Mouse (Mus musculus) adrenal gland, adult 18-20 months (tissue): Measurements from ENCODE around the gene Glce. TPM values are rescaled to one million over a fixed set of nuclear protein-coding genes. Genes with fewer than 3 reads are reported as not detected.

ENCODE experiments used
- DNase-seq, 2 experiments: peaks; one replicate each; pipeline ENCODE4 v3.0.0; 2021 to 2022; ENCODE audit warnings: low spot score in 2 of 2
- total RNA-seq, 2 experiments: library from RNA; stranded (reverse); gene quantifications; 1 replicate in 1 of 2; 2 replicates in 1 of 2; pipeline ENCODE4 v1.2.3; 2021

The Glce gene
- total RNA-seq, 2 experiments from 2014 or later = 23.1 to 43.1 TPM

DNA sequence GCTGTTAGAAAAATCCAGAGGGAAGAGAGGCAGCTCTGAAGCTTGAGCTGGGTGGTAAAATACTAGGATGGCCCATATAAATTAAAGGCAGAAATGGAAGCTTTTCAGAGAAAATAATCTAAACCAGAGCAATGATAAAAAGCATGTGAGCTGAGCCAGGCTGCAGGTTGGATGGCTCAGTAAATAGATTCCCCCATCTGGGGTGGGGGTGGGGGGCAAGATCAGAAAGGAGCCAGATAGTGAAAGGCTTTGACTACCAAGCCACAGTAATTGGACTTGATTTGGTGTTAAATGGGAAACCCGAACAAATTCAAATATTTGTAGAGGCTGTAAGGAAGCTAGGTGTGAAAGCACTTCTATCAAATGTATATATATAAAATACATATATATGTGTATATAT lies 1.8 kb upstream of the Glce start:
- no peak for DNase-seq

DNA sequence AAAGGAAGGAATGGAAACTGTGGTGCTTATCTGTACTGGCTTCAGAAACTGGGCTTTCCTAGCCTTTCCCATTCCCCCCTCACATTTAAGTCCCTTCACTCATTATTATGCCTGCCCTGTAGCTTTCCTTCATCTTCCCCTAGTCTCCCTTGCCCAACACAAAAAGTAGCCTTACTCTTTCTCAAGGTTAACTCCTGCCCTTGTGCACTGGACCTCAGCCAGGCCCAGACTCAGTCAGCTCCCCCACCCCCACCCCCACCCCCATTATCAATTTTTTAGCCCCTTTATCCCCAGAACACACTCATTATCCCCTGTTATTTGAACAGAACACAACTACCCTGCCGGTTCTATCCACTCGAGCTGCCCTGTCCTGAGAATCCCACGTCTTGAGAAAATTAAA lies 1.0 kb upstream of the Glce start:
- DNase-seq = no peak

DNA sequence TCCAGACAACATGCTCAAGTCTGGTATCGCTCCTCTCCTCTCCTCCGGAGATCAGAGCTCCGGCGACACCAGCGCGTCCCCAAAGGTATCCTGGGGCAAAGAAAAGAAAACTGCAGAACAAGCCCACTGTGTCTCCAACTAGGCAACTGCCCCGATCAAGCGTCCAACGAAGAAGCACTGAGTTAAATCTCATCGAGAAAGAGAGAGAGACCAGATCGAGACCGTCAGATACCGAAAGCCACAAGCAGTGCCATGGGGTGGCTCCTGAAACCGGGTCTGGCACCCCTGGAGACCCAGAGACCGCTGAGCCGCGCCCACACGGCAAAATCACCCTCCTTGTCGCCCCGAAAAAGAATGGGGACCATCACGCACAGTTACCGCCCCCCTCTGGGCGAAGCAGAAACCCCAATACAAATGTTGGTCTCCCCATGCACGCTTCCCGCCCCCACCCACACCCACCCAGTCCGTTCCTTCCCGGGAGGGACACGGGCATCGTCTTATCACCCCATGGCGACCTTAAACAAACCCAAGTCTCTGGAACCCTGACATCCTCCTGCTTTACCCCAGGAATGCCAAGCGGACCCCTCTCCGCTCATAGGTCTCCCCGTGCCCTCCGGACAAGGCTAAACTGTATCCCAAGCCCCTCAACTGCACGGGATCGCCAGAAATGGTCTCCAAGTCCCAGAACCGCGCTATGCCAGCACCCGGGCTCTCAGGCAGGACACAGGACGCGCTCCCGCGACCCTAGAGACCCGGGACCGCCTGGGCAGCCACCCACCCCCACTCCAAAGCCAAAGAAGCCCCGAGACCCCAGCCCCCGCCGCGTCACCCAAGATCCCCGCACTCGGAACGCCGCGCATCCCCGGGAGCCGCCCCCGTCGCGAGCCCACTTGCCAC lies 656 bp downstream of the Glce start:
- peak; percentile 36 to 48 for DNase-seq

DNA sequence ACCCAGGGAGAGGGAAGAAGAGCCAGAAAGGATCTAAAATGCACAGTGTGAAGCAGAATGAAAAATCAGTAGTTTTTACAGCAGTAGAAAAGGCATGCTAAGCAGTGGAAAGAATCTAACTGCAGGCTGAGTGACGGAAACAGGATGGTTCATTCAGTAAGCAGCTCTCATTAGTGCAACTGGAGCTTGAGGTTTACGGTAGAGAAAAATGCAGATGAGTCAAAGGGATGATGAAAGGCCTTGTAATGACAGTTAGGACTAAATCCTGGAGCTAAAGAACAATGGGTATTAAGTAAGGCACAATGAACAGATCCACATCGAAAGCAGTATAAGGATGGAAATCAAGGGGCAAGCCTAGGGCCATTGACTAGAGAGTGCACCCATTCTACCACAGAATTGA lies 3.7 kb downstream of the Glce start:
- DNase-seq = no peak

DNA sequence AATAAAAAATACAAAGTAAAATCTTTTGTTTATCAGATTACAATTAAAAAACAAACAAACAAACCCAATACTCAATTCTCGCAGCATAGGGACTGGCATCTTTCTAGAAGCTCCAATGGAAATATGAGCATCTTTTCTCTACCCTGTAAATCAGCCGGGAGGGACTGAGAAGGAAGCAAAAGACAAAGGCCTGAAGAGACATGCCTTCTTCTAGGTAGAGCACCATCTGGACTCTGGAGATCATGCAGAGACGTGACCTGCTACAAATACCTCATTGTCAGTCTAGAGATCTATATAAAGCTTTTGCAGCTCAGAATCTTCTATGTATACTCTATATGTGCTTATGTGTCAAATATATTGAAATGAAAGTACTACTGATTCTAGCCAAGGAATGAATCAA lies 6.6 kb downstream of the Glce start:
- no peak for DNase-seq

DNA sequence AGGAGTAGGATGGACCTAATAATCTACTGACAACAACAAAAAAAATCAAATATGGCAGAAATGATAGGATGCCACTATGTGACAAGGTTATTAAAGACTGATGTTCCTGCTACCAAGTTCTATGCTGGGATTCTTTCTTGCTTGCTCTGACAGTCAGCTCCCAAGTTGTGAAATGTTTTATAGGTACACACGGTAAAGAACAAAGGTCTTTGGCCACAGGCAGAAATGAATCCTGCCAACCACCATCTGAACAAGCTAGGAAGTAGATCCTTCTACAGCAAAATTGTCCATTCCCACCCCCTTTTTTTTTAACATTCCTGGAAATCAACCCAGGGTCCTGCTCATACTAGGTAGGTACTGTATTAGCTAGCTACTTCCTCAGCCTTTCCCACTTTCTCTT lies 25.9 kb downstream of the Glce start:
- DNase-seq = no peak

DNA sequence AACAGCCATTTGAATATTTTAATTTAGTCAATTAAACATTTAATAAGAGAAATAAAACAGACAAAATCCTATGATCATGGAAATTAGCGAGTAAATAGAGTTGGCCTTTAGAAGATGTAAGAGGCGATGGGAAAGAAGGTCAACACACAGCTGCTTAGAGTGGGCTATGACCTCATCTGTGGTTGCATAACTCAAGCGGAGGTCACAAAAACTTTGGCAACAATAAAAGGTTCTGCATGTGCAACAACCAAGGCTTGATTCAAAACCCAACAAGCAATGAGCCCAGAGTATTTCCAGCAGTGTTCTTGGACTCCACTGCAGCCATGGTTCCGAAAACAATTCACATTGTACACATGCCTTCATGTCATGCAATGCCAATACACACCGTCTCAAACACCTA lies 30.9 kb downstream of the Glce start:
- peak; percentile 26 to 29 for DNase-seq

DNA sequence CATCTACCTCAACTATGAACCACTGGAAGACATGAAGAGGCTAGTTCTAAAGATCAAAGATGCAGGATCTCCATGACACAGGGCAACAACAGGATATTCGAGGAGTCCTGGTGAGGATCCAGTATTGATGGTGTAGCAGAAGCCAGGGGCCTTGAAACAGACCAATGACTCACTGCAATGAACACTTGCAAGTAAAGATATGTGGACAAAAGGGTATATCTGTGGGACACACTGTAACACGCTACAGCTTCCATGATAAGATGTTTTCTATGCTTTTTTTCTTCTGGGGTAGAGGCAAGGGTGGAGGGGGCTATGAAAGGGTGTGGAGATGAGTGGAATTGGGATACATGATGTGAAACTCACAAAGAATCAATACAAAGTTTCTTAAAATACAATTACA lies 36.9 kb downstream of the Glce start:
- no peak for DNase-seq

DNA sequence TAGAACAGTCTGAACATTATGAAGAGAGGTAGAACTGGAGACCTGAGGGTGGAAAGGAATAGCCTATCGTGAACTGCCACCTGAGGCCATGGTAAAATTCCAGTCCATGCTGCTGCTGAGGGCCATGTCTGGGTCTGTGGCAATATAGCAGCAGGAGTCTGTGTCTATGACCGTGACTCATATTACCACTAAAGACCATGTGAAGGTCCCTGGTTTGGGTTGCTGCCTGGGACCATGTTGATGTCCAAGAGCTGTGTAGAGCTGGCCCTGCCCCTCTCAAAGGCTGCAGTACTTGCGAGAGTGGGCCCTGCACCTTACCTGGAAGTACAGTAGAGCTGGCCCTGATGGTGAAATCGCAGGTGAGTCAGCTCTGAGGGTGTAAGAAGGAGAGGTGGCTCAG lies 37.6 kb downstream of the Glce start:
- peak in 1 of 2 experiments; percentile 10 for DNase-seq

DNA sequence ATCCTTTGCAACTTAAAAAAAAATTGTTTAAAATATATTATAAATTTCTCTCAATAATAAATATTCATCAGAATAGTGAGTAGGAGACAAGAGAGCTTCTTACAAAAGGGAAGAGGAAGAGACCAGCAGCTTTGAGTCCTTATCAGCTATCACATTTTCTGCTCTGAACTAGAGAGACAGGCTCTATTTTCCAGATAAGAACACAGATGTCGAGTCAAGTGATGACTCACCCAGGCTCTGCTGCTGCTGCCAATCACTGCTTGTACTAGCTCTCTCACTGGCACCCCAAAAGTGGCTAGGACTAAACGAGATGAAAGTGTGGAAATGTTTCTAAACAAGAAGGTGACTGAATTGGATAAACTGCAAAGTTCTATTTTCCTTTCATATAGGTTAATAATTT lies 39.5 kb downstream of the Glce start:
- DNase-seq = no peak

DNA sequence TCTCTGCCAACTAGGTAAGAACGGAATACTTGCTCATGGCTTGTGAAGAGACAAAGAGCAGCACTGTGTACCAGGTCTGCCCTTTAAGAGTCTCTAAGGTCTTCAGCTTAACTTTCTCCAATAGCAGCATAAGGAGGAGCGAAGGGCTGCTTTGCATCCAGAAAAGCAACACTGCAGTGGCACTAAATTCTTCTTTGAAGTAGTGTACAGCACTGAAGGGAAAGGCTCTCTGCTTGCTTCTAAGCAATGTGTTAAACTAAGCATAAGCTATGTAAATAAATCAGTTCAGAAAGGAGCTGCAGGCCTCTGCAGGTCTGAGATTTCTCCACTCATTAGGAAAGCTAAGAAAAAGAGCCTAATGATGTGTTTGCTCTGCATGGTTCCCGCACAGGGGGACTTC lies 40.9 kb downstream of the Glce start:
- no peak for DNase-seq

DNA sequence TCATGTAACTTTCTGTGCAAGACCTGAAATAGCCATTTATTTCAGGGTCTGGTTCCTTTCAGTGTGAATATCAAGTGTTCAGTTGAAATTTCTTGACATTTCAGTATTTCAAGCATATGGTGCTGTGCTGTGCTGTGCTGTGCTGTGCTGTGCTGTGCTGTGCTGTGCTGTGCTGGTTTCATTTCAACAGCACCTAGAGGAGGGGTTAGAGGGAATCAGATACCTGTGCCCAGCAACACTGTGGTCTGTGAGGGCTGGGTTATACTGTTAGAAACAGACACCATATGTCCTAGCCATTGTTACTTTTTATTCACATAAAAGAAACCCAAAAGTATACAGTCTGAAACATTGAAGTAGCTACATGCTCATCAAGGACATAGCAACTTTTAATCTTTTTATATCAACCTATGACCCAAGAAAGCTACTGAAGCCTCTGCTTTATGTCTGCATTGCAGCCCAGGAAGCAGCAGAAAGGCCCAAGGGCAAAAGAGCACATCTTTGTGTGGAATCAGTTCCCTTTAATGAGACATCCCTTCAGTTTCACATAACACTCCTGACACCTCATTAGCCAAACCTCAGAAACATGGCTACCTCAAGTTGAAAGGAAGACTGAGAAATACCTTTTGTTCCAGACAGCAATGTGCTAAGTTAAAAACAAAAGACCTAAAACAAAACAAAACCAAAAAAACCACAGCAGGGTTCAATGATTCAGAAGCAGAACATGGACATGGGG lies 42.3 kb downstream of the Glce start:
- no peak for DNase-seq

DNA sequence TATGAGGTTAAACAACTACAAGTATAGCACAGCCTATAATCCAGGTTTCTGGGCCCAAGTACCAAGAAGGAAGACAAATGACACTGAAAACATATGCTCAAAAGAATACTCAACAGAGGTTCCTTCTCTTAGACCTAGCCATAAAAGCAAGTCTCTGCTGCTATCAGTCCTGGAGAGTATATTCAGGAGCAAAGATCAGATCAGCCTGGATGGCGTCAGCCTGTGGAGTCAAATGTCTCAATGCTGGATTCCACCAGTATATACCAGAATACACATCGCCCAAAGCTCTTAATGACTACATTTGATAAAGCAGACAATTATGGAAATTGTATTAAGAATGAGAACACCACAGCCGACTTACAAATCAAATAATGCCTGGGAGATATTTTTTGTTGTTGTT lies 60.2 kb downstream of the Glce start:
- DNase-seq = no peak

DNA sequence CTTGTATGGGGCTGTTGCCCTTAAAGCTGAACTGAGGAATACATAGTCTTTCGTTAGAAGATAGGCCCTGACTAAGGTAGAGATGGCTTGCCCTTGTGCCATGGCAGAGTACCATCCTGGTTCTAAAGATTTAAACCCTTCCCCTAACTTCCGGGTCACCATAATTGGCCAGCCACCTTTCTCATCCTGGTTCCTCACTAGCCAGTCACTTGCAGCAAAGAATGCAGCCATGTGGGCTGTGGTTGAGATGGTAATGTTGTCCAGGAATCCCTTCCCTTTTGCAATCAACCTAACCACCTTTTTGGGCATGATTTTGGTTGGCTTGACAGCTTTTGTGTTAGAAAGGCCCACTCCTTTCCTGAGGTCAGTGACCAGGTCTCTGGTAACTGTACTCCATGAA lies 62.0 kb downstream of the Glce start:
- no peak for DNase-seq

DNA sequence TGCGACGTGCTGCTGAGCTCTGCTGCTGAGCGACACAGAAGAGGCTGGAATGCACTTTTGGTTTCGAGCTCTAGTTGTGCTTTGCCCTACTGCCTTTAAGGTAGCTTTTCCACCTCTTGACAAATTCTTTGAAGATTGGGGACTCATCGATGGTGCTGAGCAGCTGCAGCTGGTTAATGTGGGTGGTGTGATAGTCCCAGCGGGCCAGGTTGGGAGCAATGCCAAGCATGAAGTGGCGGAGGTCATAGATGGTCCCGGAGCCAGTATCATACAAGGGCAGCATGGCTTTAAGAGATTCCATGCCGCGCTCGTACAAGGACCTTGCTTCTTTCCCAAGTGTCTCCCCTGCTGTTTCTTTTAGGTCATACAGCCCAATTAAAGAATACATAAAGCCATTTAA lies 62.5 kb downstream of the Glce start:
- DNase-seq = no peak

DNA sequence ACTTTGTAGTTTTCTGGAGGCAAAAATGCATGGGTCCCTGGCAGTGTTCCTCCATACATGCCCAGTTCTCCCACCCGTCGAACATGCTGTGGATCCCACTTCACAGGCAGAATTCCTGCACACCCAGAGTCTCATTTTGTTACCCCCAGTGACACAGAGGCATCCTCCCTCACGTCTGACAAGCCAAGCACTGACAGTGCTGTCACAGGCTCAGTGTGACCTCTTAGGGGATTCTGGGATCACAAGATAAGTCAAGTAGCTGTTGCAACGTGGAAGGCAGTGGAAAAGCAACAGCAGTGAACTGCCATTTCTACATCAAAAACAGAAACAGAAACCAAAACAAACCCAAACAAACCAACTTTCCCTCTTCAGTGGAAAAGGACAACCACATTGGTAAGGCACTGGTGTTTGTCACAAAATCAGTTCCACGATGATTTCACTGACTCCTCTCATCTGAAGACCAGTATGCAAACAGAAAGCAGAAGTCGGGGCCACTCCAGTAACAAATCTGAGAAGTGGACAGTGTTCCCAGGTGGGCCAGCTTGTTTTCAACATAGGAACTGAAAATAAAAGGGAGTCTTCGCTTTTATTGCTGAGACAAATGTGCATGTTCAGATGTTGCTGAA lies 64.5 kb downstream of the Glce start:
- no peak for DNase-seq

DNA sequence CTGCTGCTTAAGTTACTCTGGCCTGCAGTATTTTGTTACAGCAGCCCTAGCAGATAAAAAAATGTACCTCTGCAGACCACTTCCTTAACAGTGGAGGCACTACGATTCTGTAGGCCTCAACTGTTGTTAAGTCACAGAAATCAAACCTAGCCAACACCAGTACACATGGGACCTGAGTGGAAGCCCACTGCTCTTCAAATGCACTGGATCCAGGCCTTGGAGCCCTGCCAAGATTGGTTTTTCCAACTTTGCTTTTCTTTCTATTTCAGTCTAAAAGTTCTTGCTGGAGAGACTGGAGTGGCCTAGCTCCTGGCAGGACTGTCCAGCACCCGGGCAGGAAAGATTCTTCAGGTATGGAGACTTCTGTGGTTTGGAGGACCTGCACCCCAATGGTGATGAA lies 66.2 kb downstream of the Glce start:
- DNase-seq = no peak

DNA sequence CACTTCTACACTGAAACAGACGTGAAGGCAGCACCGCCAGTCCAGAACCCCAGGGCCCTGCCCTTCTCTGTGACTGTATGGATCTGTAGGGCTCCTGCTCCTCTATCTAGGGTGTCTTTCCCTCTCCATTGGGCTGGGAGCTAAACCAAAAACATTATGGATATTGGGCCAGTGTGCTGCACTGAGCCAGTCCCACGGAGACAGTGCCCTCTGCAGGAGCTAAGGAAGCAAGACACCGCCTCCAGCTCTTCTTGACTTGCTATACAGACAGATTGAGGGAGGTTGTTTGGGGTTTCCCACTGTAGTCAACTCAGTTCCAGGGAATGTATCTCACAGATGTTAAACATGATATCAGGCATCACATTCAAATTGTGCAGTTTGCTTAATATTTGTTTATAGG lies 71.7 kb downstream of the Glce start:
- DNase-seq = no peak

DNA sequence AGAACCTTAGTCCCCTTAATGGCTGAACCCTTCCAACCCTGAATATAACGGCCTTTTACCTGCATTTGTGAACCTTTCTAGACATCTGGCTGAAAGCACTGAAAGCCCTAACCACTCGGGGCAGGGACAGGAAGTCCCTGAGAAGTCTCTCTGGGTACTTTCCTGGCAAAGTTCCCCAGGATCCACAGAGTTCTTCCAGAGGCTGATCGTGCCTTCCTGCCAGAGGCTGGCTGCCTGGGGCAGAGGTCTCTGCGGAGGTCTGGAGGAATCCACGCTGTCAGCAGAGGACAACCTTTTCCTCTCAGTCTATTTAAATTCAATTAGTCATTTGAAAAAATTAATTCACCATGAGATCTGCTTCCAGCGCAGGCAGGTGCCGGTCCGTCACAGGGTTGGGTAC lies 73.3 kb downstream of the Glce start:
- no peak for DNase-seq

DNA sequence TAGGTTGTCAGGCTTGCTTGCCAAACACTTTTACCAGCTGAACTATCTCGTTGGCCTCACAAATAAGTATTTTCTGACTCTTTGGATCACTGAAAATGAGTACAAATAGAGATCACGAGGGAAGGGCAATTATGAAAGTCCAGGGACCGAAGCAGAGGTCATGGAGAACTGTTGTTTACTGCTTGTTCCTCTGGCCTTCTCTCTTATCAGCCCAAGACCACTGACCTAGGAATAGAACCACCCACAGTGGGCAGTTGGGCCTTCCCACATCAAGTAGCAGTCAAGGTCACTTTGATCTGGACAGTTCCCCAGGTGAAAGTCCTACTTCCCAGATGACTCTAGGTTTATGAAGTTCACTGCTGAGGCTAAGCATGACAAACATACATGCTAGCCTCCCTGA lies 80.3 kb downstream of the Glce start:
- DNase-seq = peak in 1 of 2 experiments; percentile 12

DNA sequence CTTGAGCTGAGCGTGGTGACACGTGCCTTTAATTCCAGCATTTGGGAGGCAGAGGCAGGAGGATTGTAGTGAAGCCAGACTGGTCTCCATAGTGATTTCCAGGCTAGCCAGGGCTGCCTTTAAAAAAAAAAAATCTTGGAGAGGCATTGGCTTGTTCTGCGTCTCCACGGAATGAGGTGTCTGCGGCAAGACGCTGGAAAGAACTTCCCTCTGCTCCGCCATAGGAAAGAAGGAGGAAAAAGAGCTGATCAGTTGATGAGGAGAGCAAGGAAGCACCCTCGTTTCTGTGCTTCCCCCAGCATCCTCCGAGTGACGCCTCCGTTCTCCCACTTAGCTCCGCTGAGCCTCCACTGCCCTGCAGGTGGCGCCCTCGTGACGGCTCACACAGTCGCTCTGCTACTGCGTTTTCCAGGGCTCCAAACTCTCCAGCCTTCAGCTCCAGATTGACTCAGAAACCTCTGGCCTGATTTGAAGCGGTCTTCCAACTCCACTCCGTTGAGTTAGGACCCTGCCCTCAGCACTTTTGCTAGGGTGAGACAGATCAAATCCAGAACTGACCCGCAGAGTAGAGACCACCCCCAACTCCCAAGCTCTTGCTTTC lies 82.3 kb downstream of the Glce start:
- DNase-seq = peak; percentile 87 to 90

DNA sequence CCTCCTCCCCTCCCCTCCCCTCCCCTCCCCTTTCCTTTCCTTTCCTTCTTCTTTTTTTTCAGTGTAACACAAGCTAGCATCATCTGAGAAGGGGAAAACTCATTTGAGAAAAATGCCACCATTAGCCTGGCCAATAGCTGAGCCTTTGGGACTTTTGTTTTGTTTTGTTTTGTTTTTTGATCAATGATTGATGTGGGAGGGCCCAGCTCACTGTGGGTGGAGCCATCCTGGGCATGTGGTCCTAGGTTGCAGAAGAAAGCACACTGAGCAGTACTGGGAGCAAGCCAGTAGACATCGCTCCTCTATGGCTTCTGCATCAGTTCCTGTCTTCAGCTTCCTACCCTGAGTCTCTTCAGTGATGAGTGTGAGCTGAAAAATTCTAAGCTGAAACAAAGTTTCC lies 86.6 kb downstream of the Glce start:
- no peak for DNase-seq
